Mouse (Mus musculus) Muller cell, postnatal 12 days (primary cell): Measurements from ENCODE around the gene Safb2.
"Not testable (repeated sequence)": the region's sequence is repeated elsewhere in the genome, so short reads cannot be mapped to it uniquely, and the experiment has no call there.

Experiments
- DNase-seq: peaks from one replicate; pipeline ENCODE4 v3.0.0-alpha.2; 2015; ENCODE audit errors: inconsistent ontology term

Safb2 gene

DNA sequence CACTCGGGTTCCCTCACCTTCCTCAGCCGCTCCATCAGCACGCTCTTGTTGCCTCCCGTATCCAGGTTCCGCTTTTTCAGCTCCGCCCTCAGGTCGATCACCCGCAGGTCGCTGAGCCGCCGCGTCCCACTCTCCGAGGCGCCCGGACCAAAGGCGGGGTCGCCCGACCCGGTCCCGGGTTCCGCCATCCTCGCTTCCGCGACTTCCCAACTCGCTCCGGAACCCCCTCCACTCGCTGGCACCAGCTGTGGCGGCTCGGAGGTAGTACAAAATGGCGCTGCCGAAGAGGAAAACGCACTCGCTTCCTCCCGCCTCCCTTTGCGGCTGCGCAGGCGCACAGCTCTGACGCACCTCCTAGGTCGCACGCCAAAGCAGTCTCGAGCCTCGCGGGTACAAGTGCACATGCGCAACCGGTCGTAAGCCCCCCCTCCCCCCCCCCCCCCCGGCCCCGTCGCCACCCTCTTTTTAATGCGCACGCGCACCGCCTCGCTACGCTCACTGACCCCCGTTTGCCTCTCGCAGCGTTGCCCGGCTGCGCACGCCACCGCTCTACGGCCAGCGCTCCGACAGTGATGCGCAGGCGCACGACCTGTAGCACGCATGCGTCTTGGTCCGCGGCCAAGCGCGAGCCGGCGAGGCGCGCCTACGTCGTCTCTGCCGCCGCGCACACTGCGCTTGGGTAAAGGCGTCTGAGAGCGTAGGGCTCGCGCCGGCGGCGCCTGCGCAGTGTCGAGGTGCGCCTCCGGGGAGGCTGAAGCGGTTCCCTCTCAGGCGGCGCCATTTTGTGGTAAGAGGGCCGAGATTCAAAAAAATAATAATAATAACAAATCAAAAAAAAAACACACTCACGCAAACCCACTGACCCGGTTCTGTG, at the start of gene Safb2, which contains the start of gene Safb:
Gene Safb2 (minus strand): TSS at position 329 of the 874 bp plus-strand sequence.
Gene Safb (plus strand): TSS at position 569 of the 874 bp plus-strand sequence.
- peak; percentile 99 for DNase-seq

GRCm38 (mm10) chr17:56634023-56634422, 49.6 kb upstream of the Safb2 start:
- no peak for DNase-seq

DNA sequence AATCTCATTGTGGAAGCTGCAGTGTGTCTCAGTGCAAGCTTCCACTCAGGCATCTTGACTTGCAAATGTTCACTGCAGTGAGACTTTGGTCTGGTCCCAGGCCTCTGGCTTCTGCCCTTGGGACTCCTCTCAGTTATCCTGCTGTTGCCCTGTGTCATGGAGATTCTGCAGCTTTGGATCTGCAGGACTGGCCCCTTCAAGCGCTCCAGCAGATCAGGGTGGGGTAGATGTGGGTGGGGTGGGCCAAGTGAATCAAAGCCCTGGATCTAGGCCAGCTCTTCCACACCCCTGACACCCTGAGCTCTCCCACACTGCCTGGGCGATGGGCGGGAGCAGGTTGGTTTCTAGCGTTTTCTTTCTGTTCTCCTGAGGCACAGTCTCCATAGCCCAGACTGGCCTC, 47.4 kb upstream of the Safb2 start:
- no peak for DNase-seq

GRCm38 (mm10) chr17:56629800-56630781, 45.7 kb upstream of the Safb2 start:
- DNase-seq, result not testable (repeated sequence)

DNA sequence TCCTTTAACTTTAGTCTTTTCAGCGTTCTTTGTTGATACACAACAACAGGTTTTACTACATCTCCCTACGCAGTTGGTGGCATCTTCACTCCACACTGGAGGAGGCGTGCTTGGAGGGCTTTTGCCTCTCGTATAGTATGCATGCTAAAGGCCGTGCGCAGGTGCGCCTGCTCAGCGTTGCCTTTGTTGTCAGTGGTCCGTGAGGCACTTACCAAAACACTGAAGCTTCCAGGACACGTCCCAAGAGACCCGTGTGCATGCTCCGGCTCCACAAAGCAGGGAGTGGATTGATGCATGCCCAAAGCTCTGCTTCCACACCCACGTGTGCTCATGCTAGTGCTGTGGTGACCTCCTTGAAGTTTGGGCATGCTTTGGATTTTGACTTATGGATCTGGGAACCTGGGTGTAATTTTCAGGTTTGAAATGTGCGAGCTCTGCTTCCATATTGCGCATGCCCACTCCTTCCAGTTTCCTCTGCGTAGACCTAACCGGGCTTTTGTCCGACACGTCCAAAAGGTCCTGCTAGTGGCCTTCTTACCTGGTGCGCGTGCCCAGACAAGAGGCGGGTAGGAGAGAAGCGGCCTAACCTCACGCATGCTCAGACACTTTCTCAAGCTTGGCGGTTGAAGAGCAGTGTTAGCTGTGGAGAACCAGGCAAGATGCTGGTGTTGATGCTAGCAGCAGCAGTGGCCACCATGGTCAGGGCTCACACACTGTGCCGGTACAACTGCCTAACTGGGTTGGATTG, 43.3 kb upstream of the Safb2 start, which contains the start of gene Catsperd:
Gene Catsperd (plus strand): TSS at position 614 of the 748 bp plus-strand sequence.
- no peak for DNase-seq

DNA sequence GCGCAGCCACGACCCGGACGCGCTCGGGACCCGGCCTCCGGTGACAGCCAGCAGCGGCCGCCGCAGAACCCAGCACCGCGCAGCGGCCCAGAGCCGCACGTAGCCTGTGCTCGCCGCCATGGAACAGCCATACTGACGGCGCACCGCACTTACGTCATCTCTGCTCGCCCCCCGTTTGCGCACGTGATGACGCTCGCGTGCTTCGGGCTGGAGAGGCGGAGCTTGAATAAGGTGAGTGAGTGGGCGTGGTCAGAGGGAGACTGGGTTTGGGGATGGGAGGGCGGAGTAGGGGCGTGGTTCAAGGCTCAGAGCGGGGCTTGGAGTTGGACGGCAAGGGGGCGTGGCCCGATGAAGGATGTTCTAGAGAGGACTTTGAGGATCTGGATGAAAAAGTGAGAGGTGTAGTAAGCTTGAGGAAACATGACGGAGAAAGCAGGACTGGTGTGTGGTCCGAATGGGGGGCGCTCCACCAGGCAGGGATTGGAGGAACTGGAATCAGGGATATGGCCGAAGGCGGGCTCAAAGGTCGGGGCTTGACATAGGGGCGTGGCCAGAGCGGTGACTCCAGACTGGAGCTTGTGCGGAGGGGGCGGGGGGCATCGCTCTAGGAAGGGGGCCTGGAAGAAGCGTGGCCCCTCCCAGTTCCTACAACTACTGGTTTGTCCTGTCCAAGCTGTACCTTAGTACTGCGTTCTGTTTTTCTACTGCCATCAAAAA, 42.5 kb upstream of the Safb2 start, which contains the start of gene Lonp1:
Gene Lonp1 (minus strand): TSS at position 134 of the 717 bp plus-strand sequence.
- DNase-seq, result peak; percentile 97

- no peak for DNase-seq
These were observed 41.9 kb upstream of the Safb2 start for GRCm38 (mm10) chr17:56626260-56626659.

DNA sequence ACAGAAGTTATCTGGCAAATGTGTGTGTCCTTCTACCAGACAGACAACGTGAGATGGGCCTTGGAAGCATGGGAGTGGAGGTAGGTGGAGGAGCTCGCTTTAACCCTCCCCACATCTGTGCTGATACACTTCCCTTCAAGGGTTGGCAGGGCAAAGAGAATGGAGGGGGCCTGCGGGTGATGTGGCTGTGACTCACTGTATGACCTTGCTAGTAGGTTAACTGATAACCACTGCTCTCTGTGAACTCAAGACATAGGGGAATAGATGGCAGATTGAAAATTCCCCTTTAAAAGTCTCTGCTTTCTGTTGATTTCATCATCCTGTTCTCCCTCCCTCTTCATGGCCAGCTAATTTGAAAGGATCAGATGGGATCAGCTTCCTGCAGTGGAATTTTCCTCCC, 41.1 kb upstream of the Safb2 start:
- DNase-seq, result no peak

- no peak for DNase-seq
These were observed 33.2 kb upstream of the Safb2 start for GRCm38 (mm10) chr17:56617628-56618027.

DNA sequence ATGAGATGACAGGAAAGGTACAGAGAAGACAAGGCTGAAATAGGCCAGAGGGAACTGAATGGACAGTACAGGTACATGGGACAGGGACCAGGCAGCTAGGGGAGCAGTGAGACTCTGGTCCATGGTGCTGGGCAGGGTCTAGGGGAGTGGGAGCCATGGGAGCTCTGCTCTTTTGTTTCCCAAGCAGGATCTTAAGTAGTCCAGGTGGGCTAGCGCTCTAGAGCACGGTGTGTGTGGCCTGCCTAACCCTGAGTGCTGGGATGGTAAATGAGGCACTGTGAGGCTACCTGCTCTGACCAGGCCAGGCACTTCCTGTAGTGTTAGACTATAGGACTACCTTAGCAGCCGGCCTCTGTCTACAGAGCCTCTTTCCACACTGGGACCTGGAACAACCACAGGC, 32.3 kb upstream of the Safb2 start:
- DNase-seq, result no peak

GRCm38 (mm10) chr17:56615792-56616191, 31.4 kb upstream of the Safb2 start:
- DNase-seq, result no peak

DNA sequence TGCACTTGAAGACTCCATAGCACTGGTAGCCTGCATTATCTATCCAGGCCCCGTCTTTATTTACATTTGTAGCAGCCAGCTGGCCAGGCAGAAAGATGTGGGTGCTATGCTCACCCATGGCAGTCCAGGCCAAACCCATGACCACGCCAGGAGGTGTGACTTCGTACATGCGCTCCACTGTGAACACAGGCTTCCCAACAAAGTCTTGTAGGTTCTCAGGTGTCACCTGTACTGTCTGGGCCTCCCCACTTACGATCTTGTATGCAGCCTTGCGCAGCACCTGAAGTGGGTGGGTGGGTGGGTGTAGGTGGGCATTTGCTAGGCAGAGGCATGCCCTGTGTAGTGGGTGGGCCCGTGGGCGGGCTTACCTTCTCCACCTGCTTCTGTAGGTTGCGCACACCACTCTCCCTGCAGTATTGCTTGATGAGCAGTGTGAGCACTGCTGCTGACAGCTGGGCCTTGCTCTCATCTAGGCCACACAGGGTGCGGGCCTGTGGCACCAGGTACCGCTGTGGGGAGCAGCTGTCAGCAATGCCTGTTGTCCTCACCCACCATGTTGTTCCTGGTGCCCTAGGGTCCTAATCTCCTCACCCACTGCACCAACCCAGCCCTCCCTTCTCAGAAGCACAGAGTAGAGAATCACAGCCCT, 30.9 kb upstream of the Safb2 start:
- DNase-seq, result no peak

- no peak for DNase-seq
These were observed 30.2 kb upstream of the Safb2 start for GRCm38 (mm10) chr17:56614391-56615135.

- not testable (repeated sequence) for DNase-seq
These were observed 29.5 kb upstream of the Safb2 start for GRCm38 (mm10) chr17:56613893-56614292.

GRCm38 (mm10) chr17:56613236-56613844, 29.0 kb upstream of the Safb2 start, which contains the start of gene Rpl36:
TSS of gene Rpl36 (plus strand) at chr17:56613416.
- peak; percentile 96 for DNase-seq

DNA sequence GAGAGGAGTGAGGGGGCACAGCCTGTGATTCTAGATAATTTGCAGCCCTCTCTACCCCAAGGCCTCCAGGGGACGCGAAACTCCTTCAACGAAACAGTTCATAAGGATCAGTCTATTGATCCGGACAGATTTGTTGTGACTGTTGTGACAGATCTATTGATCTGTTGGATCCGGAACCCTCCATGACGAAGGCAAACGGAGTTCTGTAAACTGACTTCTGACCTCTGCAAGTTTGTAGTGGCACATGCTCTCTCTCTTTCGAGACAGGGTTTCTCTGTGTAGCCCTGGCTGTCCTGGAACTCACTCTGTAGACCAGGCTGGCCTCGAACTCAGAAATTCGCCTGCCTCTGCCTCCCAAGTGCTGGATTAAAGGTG, 28.2 kb upstream of the Safb2 start:
- DNase-seq, result not testable (repeated sequence)

DNA sequence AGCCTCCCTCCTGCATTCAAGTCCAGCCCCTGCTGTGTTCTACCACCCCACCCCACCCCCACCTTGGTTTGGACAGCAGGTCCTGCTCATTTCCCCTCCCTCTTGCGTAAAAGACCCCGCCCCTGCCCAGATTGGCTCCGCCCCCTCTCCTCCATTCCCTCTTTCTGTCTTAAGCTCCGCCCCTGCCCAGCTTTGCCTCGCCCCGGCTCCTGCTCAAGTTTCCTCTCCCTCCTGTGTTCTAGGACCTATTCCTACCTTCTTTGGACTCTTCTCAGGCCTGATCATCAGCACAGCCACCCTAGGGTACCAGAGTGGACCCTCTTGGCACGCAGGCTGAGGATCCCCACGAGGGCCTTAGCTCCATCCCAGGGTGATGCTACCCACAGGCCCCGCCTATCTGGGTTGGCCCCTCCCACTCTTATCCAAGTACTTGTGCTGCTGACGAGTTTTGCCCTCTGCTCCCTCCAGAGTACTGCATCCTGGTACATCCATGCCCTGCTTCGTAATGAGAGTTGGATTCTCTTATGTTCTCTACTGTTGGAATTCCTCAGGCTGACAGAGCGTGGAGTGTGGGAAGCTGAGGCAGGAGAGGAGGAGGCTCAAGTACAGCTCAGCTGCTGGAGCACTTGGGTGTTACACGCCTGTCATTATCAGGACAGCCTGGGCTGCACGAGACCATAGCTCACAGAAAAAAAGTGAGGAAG, 27.6 kb upstream of the Safb2 start:
- peak; percentile 47 for DNase-seq

GRCm38 (mm10) chr17:56611323-56611722, 26.9 kb upstream of the Safb2 start:
- DNase-seq, result no peak
